Mouse (Mus musculus): ENCODE data around the gene Lrch3.
"Not testable (repeated sequence)": the region's sequence is repeated elsewhere in the genome, so short reads cannot be mapped to it uniquely, and the experiment has no call there.

Gene Lrch3

DNA sequence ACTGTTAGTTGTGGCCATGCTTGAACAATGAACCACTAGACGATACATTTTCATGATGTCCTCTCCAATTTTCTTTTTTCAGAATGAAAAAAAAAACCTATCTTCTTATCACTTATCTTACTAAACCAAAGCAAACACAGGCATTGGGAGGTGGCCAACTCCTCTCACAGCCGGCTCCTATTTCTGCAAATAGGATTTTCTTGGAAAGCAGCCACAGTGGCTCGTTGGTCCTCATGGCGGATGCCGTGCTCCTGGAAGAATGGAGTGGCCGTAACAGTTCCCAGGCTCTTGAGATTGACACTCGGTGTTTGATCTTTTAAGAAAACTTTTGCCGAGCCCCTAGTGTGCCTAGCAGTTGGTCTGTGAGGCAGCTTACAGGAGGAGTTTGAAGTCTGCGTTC lies 91.3 kb downstream of the Lrch3 start:
- peak; percentile 64 for DNase-seq

- DNase-seq, result no peak
Observed at GRCm38 (mm10) chr16:33006888-33007287, 93.0 kb downstream of the Lrch3 start.

DNA sequence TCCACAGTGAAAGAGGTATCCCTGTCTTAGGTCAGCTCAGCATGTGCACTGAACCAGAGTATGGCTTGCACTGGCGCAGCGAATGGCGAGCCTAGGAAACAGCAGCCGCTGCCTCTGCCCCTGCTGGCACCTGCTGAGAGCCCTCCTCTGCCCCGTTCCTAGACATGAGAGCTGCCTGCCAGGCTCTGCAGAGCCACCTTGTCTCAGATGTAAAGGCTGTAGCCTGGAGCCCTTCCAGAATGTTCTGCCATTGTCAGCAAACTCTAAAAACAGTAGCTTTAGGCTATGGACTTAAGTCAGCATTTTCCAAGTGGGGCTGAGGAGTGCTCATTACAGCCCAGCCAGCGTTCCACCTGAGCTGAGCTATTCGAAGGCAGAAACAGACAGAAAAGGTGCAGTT lies 93.5 kb downstream of the Lrch3 start:
- no peak for DNase-seq

DNA sequence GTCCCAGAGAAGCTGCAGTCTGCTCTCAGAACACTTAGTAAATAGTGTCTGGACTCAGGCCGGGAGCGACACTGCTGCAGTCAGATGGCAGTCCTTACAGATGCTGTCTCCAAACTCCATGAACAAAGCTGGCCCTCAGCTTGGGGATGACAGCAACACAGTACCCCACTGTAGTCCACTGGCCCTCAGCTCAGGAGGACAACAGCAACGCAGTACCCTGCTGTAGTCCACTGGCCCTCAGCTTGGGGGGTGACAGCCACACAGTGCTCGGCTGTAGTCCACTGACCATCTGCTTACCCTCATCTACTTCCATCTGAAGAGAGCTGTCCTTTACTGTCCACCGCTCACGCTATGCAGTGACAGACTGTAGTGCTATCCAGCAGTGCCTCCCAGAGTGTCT lies 96.3 kb downstream of the Lrch3 start:
- no peak for DNase-seq

DNA sequence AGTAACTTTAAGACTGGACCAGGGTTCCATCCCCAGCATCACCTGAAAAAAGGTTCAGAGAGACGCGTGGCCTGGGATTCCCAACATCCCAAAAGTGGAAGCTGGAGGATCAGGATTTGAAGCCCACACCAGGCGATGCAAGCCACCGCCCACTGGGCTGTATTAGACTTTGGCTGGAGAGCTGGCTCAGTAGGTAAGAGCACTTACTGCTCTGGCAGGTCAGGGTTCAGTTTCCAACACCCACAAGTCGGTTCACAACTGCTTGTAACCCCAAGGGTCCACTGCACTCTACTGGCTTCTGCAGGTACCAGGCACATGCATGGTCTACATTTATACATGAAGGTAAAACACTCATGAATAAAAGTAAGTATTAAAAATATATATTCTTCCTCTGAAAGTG lies 99.9 kb downstream of the Lrch3 start:
- DNase-seq, result no peak

DNA sequence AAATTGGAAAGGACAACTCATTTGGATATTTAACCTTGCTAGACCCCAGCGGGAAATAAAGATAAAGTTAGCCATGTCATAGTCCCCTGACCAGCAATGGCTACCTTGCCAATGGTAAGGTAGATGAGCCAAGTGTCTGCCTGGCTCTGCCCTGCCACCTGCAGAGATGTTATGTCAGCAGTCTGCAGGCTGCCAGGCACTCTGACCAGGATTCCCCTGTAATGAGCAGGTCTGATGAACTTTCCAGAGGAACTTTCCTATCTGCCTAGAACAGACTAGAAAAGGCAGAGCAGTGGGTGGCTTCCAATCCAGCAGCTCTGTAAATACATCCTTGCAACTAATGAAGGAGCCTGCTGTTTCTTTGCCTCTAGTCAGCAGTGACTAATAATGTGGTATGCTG lies 101.0 kb downstream of the Lrch3 start:
- DNase-seq, result no peak

DNA sequence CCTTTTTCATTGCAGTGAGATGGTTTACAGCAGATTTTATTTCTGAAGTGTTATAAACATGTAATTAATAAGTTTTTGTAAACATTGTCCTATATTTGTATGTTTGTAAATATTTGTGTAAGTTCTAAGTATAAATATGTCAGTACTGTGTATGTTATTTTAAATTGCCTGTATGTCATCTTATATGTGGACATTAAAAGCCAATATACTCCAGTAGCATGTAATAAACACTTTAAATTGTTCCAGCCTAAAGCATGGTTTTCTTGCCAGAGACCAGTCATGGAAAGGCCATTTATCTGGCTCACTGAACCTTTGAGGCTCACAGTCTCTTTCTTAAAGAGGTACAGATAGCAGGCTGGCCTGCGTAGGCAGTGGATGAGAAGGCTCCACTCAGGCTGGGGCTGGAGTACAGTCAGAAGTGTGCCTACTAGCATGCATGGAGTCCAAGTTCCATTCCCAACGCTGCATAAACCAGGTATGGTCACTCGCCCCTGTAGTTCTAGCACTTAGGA lies 101.6 kb downstream of the Lrch3 start:
- DNase-seq, result no peak

DNA sequence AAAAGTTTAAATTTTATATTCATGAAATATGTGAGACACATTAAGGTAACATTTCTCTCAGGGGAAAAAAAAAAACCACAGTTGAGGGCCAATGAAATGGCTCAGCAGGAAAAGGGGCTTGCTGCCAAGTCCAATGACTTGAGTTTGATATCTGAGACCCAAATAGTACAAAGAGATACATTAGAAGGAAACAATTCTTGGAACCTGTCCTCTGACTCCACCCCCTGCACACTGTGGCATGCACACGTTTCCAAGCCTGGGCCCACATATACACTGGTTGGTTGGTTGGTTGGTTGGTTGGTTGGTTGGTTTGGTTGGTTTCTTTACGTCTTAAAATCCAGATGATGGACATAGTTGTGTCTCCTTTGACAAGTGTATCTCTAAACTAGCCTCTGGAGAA lies 102.1 kb downstream of the Lrch3 start:
- DNase-seq, result no peak

DNA sequence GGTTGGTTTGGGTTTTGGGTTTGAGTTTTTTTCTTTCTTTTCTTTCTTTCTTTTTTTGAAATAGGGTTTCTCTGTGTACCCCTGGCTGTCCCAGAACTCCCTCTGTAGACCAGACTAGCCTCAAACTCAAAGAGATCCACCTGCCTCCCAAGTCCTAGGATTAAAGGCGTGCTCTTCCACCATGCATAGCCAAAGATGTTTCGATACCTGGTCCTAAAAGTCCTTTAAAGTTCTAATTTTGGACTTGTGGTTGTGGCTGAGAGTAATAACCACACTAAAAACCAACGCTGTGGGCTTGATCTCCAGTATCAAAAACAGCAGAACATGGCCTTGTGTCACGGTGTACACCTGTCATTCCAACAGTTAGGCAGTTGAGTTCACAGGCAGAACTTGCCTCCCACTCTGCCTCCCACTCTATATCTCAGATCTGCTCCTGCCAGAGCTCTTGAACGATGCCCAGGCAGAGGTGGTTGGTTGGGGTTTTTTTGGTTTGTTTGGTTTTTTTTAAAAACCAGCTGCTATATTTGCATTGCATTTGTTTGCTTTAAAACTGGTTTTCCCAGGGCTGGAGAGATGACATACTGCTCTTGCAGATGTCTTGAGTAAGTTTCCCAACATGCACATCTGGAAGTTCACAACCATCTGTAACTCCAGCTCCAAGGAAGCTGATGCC lies 103.9 kb downstream of the Lrch3 start:
- DNase-seq, result no peak

- no peak for DNase-seq
Observed at GRCm38 (mm10) chr16:33019117-33019770, 105.3 kb downstream of the Lrch3 start.

GRCm38 (mm10) chr16:33021381-33021780 lies 107.5 kb downstream of the Lrch3 start:
- peak; percentile 68 for DNase-seq

DNA sequence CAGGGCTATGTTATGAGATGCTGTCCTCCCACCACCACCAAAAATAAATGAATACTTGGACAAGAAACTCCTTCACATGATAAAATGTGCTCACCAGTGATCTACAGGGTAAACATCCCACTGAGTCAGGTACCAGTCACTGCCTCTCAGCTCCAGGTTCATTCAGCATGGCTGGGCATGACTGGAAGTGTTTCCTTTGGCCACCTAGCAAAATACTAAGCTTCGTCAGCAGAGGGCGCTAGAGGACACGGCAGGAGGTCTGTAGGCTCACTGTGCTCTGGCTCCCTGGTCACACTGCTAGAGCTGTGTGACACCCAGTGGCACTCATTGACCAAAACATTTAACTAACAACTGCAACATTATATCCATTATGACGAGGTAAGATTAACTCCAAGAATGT lies 109.8 kb downstream of the Lrch3 start:
- DNase-seq, result peak; percentile 92

DNA sequence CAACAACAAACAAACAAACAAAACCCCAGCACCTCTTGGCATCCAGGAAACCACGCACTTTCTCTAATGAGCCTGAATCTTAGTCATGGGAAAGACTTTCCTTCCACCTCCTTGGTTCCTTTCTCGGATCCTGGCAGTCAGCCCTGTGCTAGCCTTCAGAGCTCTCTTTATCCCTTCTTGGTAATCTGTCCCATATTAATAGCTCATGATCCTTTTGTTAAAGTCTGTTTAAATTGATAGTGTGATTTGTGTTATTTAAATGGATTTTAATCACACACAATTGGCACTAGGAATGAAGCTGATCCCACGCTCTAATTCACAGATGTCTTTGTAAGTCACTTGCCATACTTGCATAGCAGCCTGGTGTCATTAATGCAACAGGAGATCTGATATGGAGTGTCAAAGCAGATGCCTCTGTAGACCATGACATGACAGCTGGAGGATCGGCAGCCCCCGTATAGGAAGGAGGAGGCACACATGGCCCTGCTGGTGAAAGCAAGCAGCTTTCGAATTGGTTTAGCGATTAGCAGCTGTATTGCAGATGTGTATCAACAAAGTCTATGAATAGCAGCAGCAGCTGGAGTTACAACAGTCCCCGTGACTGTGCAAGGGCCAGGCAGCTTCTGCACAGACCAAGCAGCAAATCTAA lies 110.7 kb downstream of the Lrch3 start:
- peak; percentile 12 for DNase-seq

DNA sequence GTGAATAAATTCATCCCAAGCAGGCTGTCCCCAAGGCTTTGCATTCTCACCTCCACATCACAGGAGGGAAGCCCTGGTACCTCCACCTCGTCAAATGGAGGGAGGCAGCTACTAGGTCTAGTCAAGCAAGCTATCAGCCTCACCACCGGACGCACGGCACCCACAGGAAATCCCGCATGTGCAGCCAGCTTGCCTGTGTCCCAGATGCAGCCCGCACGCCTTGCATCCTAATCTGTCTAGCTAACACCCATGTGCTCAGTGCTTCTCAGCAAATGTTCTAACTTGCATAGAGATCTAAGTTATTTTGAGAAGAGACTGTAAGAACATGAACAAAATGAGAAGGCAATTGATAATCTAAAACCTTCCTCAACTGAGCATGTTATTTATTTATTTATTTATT lies 112.5 kb downstream of the Lrch3 start:
- no peak for DNase-seq

DNA sequence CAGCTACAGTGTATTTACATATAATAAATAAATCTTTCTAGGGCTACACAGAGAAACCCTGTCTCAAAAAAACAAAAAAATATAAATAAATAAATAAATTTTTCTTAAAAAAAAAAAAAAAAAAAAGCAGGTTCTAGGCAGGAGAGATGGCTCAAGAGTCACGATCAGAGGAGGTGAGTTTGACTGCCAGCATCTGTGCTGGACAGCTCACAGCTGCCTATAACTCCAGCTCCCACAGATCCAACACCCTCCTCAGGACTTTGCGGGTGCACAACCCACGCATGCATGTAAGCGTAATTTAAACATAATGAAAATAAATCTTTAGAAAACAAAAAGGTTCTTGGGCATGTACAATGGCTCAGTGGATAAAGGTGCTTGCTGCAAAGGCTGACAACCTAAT lies 122.1 kb downstream of the Lrch3 start:
- DNase-seq, result peak; percentile 37

- no peak for DNase-seq
Observed at GRCm38 (mm10) chr16:33042682-33043081, 128.8 kb downstream of the Lrch3 start.

DNA sequence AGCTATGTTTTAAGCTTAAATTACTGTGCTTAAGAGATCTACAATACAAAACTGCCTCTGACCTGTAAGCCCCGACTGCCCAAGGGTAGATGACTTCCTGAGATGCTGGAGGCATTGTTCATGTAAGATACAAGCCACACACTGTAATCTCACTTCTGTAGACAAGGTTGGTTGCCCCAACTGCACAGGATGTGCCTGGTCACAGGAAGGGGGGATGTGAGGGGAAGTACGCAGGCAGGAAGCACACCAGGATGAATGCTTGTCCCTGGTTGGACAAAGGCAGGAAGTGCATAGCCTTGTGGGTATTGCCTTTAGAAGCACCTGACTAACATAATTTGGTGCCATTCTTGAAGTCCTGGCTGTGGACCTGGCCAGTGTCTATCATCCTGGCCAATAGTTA lies 129.4 kb downstream of the Lrch3 start:
- DNase-seq, result no peak

GRCm38 (mm10) chr16:33048004-33048403 lies 134.1 kb downstream of the Lrch3 start:
- no peak for DNase-seq

DNA sequence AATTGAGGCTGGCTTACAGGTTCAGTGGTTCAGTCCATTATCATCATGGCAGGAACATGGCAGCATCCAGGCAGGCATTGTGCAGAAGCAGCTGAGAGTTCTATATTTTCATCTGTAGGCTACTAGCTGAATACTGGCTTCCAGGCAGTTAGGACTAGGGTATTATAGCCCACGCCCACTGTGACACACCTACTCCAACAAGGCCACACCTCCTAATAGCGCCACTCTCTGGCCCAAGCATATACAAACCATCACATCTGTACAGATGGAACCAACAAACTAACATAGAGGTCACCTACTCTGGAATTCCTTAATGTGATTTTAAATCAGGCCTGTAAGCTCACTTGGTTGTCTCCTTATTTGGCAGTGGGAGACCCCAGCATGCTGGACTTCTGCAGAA lies 134.8 kb downstream of the Lrch3 start:
- no peak for DNase-seq

DNA sequence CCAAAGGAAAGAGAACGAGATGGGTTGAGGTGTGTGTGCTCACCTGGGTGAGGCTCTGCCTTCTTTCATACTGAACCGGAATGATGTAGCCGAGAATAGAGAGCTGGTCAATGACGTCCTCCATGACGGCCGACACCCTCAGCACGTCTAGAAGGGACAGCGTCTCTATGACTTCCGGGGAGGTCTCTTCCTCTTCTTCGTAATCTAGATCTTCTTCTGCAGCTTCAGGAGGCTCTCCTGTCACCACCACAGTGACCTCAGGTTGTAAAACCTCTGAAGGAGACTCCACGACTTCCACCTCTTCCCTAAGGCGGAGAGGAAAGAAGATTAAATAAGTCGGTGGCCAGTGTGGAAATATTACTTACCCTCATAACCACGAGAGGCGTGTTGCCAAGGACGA lies 135.9 kb downstream of the Lrch3 start:
- no peak for DNase-seq

- no peak for DNase-seq
Observed at GRCm38 (mm10) chr16:33053141-33053540, 139.2 kb downstream of the Lrch3 start.

DNA sequence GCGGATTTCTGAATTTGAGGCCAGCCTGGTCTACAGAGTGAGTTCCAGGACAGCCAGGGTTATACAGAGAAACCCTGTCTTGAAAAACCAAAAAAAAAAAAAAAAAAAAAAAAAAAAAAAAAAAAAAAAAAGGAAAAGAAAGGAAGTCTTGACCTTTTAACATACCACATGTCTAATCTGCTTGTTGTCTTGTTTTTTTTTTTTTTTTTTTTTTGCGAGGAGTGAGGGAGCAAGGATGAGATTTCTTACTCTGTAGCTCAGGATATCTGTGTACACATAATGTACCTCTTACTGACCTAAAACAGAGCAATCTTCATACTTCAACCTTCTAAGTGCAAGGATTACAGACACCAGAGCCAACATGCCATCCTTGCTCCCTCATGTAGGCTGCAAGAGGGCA lies 141.0 kb downstream of the Lrch3 start:
- DNase-seq, result not testable (repeated sequence)

- DNase-seq, result no peak
Observed at GRCm38 (mm10) chr16:33055655-33056054, 141.8 kb downstream of the Lrch3 start.

DNA sequence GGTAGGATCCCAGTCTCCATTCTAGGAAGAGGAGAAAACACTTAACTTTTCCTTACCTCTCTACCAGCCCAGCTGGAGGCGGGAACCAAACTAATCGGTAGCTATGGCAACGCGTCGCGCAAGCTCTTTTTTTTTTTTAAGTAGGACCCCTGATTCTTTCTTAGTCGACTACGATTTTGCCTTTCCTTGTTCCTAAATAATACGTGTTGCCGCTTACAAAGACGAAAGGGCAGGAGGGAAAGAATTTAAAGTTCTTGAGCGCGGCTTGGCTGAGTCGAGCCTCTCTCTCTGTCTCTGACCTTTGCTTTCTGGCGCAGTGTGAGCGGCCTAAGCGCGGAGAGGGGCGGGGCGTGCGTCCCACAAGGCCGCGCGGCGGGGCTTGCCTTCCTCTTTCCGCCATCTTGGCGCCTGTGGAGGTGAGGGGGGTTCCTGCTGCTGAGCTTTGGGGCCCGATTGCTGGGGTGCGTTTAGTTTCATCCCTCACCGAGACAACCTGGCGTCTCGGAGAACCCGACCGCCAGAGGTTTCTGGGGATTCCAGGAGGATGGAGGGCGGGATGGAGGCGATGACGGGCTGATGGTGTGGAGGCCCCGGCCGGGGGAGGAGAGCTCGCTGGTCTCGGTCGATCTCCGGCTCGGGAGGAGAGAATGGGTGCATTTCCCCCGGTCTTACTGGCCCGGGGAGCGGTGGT lies 142.3 kb downstream of the Lrch3 start, which contains the start of the genes Iqcg and Rpl35a:
TSS of gene Iqcg (minus strand) at position 124 of the 691 bp plus-strand sequence.
TSS of gene Rpl35a (plus strand) at position 359 of the 691 bp plus-strand sequence.
- peak; percentile 92 for DNase-seq
